Mouse (Mus musculus): Measurements from ENCODE around the gene Hyal1. TPM values are rescaled to one million over a fixed set of nuclear protein-coding genes. Genes with fewer than 3 reads are reported as not detected.
"Not testable (repeated sequence)": the region's sequence is repeated elsewhere in the genome, so short reads cannot be mapped to it uniquely, and the experiment has no call there.

The Hyal1 gene
- polyA plus RNA-seq, 1 experiment from 2014 or later: 13.8 TPM

GRCm38 (mm10) chr9:107551117-107551889 lies 25.4 kb upstream of the Hyal1 start, which contains the start of gene Rassf1:
Gene Rassf1 (plus strand): TSS chr9:107551555.
- no peaks in the 10 kb centered on the region for H3K36me3 ChIP-seq
- ATAC-seq (ENCODE audit: insufficient number of reproducible peaks, insufficient read depth, low FRiP score, low TSS enrichment, low read depth): no peak
- peak within 1 kb of the TSS; percentile 84 for H3K9ac ChIP-seq
- no peaks in the 10 kb centered on the region for H3K9me3 ChIP-seq
- peak within 1 kb of the TSS; percentile 56 for H3K4me3 ChIP-seq
- peak within 1 kb of the TSS; percentile 96 for H3K4me2 ChIP-seq
- H3K27me3 ChIP-seq: 0 out of 2 replicates have a peak, but pooled peaks cover 7% of the 10 kb centered on the region
- peak within 1 kb of the TSS; percentile 73 for H3K27ac ChIP-seq
- WGBS: under 1% methylated on average over 63 of the region's 63 CpGs
- H3K4me1 ChIP-seq: peaks cover 62% of the 10 kb centered on the region

- peak overlapping the region; percentile 84 for H3K9ac ChIP-seq
- peaks cover 62% of the 10 kb centered on the region for H3K4me1 ChIP-seq
- ATAC-seq (ENCODE audit: insufficient number of reproducible peaks, insufficient read depth, low FRiP score, low TSS enrichment, low read depth): no peak
- H3K27me3 ChIP-seq: 0 out of 2 replicates have a peak, but pooled peaks cover 7% of the 10 kb centered on the region
- peak overlapping the region; percentile 73 for H3K27ac ChIP-seq
- no peaks in the 10 kb centered on the region for H3K9me3 ChIP-seq
- peak overlapping the region; percentile 56 for H3K4me3 ChIP-seq
- peaks cover 4% of the 10 kb centered on the region for H3K36me3 ChIP-seq
- peak overlapping the region; percentile 96 for H3K4me2 ChIP-seq
- WGBS: 8% methylated on average over 8 of the region's 8 CpGs
Observed at GRCm38 (mm10) chr9:107551890-107552355, 24.8 kb upstream of the Hyal1 start.

GRCm38 (mm10) chr9:107552690-107553393 lies 23.9 kb upstream of the Hyal1 start:
- no peaks in the 10 kb centered on the region for H3K9me3 ChIP-seq
- H3K27ac ChIP-seq: no peak overlapping the region
- H3K4me1 ChIP-seq: peaks cover 57% of the 10 kb centered on the region
- 0 out of 2 replicates have a peak, but pooled peaks cover 7% of the 10 kb centered on the region for H3K27me3 ChIP-seq
- no peak for ATAC-seq (ENCODE audit: insufficient number of reproducible peaks, insufficient read depth, low FRiP score, low TSS enrichment, low read depth)
- peak overlapping the region; percentile 96 for H3K4me2 ChIP-seq
- peak overlapping the region; percentile 66 for H3K4me3 ChIP-seq
- H3K36me3 ChIP-seq: peaks cover 13% of the 10 kb centered on the region
- peak overlapping the region; percentile 78 for H3K9ac ChIP-seq
- WGBS: 79% methylated on average over 5 of the region's 5 CpGs

- 5% methylated on average over 37 of the region's 37 CpGs for WGBS
- Histone ChIP-seq H3K27ac (peak overlapping the region; percentile 95), H3K9ac (peak overlapping the region; percentile 78), H3K27me3 (0 out of 2 replicates have a peak, but pooled peaks cover 7% of the 10 kb centered on the region), H3K4me3 (peak overlapping the region; percentile 66), H3K9me3 (no peaks in the 10 kb centered on the region), H3K4me2 (peak overlapping the region; percentile 96), H3K4me1 (peaks cover 57% of the 10 kb centered on the region), H3K36me3 (peaks cover 22% of the 10 kb centered on the region)
- ATAC-seq (ENCODE audit: insufficient number of reproducible peaks, insufficient read depth, low FRiP score, low TSS enrichment, low read depth): peak; percentile 45
Observed at GRCm38 (mm10) chr9:107553541-107554318, 23.0 kb upstream of the Hyal1 start.

- Histone ChIP-seq H3K4me3 (peak overlapping the region; percentile 66), H3K4me1 (peaks cover 57% of the 10 kb centered on the region), H3K4me2 (peak overlapping the region; percentile 96), H3K27ac (peak overlapping the region; percentile 95), H3K27me3 (0 out of 2 replicates have a peak, but pooled peaks cover 7% of the 10 kb centered on the region), H3K9me3 (no peaks in the 10 kb centered on the region), H3K36me3 (peaks cover 28% of the 10 kb centered on the region), H3K9ac (peak overlapping the region; percentile 86)
- peak; percentile 85 for ATAC-seq (ENCODE audit: insufficient number of reproducible peaks, insufficient read depth, low FRiP score, low TSS enrichment, low read depth)
- WGBS: 0% methylated on average over 53 of the region's 53 CpGs
Observed at GRCm38 (mm10) chr9:107554319-107554825, 22.4 kb upstream of the Hyal1 start.

- peak overlapping the region; percentile 96 for H3K4me2 ChIP-seq
- H3K27ac ChIP-seq: peak overlapping the region; percentile 95
- under 1% methylated on average over 23 of the region's 23 CpGs for WGBS
- ATAC-seq (ENCODE audit: insufficient number of reproducible peaks, insufficient read depth, low FRiP score, low TSS enrichment, low read depth): peak; percentile 16; the same call in 1 of the 2 replicates
- H3K27me3 ChIP-seq: 0 out of 2 replicates have a peak, but pooled peaks cover 7% of the 10 kb centered on the region
- H3K9me3 ChIP-seq: no peaks in the 10 kb centered on the region
- H3K4me3 ChIP-seq: peak overlapping the region; percentile 66
- peaks cover 35% of the 10 kb centered on the region for H3K36me3 ChIP-seq
- peak overlapping the region; percentile 86 for H3K9ac ChIP-seq
- peaks cover 57% of the 10 kb centered on the region for H3K4me1 ChIP-seq
Observed at GRCm38 (mm10) chr9:107555031-107555457, 21.7 kb upstream of the Hyal1 start.

GRCm38 (mm10) chr9:107555701-107556100 lies 21.0 kb upstream of the Hyal1 start:
- Histone ChIP-seq H3K4me3 (peak overlapping the region; percentile 66), H3K27me3 (0 out of 2 replicates have a peak, but pooled peaks cover 1% of the 10 kb centered on the region), H3K36me3 (peaks cover 41% of the 10 kb centered on the region), H3K4me1 (peaks cover 52% of the 10 kb centered on the region), H3K4me2 (peak overlapping the region; percentile 96), H3K9ac (peak overlapping the region; percentile 86), H3K9me3 (no peaks in the 10 kb centered on the region), H3K27ac (peak overlapping the region; percentile 95)
- ATAC-seq (ENCODE audit: insufficient number of reproducible peaks, insufficient read depth, low FRiP score, low TSS enrichment, low read depth): no peak
- WGBS: 36% methylated on average over 2 of the region's 2 CpGs

- Histone ChIP-seq H3K9me3 (no peaks in the 10 kb centered on the region), H3K9ac (peak overlapping the region; percentile 86; the same call in 1 of the 2 replicates), H3K27me3 (no peaks in the 10 kb centered on the region), H3K4me3 (peak overlapping the region; percentile 66), H3K27ac (no peak overlapping the region), H3K4me1 (peaks cover 46% of the 10 kb centered on the region), H3K4me2 (peak overlapping the region; percentile 96), H3K36me3 (peaks cover 48% of the 10 kb centered on the region)
- no peak for ATAC-seq (ENCODE audit: insufficient number of reproducible peaks, insufficient read depth, low FRiP score, low TSS enrichment, low read depth)
- WGBS: 71% methylated on average over 3 of the region's 3 CpGs
Observed at GRCm38 (mm10) chr9:107556346-107556745, 20.4 kb upstream of the Hyal1 start.

GRCm38 (mm10) chr9:107563029-107563581 lies 13.6 kb upstream of the Hyal1 start, which contains the start of gene Tusc2:
Gene Tusc2 (plus strand): TSS chr9:107563255.
- Histone ChIP-seq H3K4me2 (peak within 1 kb of the TSS; percentile 83), H3K9me3 (no peaks in the 10 kb centered on the region), H3K4me1 (peaks cover 42% of the 10 kb centered on the region), H3K27me3 (no peaks in the 10 kb centered on the region), H3K4me3 (peak within 1 kb of the TSS; percentile 91), H3K27ac (peak within 1 kb of the TSS; percentile 51; the same call in 1 of the 2 replicates), H3K9ac (peak within 1 kb of the TSS; percentile 87), H3K36me3 (peaks cover 59% of the 10 kb centered on the region)
- ATAC-seq (ENCODE audit: insufficient number of reproducible peaks, insufficient read depth, low FRiP score, low TSS enrichment, low read depth): peak; percentile 87
- WGBS: 0% methylated on average over 44 of the region's 46 CpGs

- not testable (repeated sequence) for ATAC-seq (ENCODE audit: insufficient number of reproducible peaks, insufficient read depth, low FRiP score, low TSS enrichment, low read depth); H3K4me3 ChIP-seq; H3K9ac ChIP-seq; H3K9me3 ChIP-seq; H3K27me3 ChIP-seq
- H3K4me1 ChIP-seq: peaks cover 50% of the 10 kb centered on the region
- peaks cover 37% of the 10 kb centered on the region for H3K36me3 ChIP-seq
- H3K4me2 ChIP-seq: peak overlapping the region; percentile 19; the same call in 1 of the 2 replicates
- 47% methylated on average over 5 of the region's 5 CpGs for WGBS
- 0 out of 2 replicates have a peak overlapping the region, but pooled peaks have one; percentile 18 for H3K27ac ChIP-seq
Observed at GRCm38 (mm10) chr9:107565556-107565955, 11.2 kb upstream of the Hyal1 start.
